Mouse (Mus musculus) lung, postnatal 0 days (tissue): ENCODE data around the gene Mcat.

Experiments
- CTCF ChIP-seq: IDR thresholded peaks from 2 replicates; pipeline ENCODE4 v1.5.1; 2016; ENCODE audit warnings: antibody characterized with exemption, mild to moderate bottlenecking
- EP300 ChIP-seq: IDR thresholded peaks from 2 replicates; pipeline ENCODE4 v1.6.1; 2016; ENCODE audit warnings: antibody characterized with exemption, mild to moderate bottlenecking, control low read depth

- TF ChIP-seq EP300 (no peak), CTCF (no peak)
Observed at GRCm38 (mm10) chr15:83555161-83555974, 8.2 kb downstream of the Mcat start.
